Mouse (Mus musculus) megakaryocyte, embryonic 14.5 days (primary cell): ENCODE data around the gene Foxf1.

ENCODE experiments used
- FLI1 ChIP-seq: IDR thresholded peaks from 2 replicates; pipeline ENCODE4 v1.6.1; 2012; ENCODE audit warnings: low read length, inconsistent platforms, mixed read lengths
- GATA1 ChIP-seq: IDR thresholded peaks from 3 replicates; pipeline ENCODE4 v1.6.1; 2012; ENCODE audit warnings: mixed read lengths, low read length, inconsistent platforms, borderline replicate concordance

- TF ChIP-seq GATA1 (no peak), FLI1 (no peak)
These were observed 45.2 kb downstream of the Foxf1 start for GRCm38 (mm10) chr8:121129265-121129940.
